Mouse (Mus musculus): ENCODE data around the gene Pde4d.

- no peak for TF ChIP-seq MAX (IDR thresholded peaks at IDR 0.05)
- TF ChIP-seq USF1 (IDR thresholded peaks at IDR 0.05; ENCODE audit: low read depth): no peak
These were observed 459.4 kb downstream of the Pde4d start for GRCm38 (mm10) chr13:108909193-108909592.
